Mouse (Mus musculus): ENCODE measurements around the gene Map3k14.
"Not testable (repeated sequence)": the region's sequence is repeated elsewhere in the genome, so short reads cannot be mapped to it uniquely, and the experiment has no call there.

Gene Map3k14

DNA sequence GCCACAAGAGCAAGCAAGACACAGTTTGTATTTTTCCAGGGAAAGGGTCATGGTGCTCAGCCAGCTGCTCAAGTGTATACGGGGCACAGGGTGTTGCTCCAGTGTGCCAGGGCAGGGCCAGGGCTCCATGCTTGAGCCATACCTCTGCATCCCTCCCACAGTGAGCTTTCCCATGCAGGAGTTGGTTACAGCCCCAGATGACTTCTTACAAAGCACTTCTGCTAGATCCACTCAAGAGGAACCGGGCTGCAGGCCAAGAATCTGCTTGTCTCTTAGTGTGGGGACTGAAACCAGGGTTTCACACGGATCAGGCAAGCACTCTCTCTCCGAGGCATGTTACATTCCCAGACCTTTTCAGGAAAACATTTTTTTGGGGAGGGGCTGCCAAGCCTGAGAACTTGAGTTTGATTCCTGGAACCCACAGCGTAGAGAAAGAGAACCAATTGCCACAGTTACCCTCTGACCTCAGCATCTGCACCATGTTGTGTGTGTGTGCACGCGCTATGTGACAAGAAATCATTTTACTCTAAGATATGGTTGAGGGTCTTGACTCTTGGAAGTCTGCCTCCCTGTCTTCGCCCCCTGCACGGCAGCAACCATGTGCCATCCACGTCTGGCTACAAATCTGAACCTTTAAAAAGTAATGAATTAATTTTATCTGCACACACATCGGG is 19.6 kb downstream of the Map3k14 start:
- in situ Hi-C loops (cut with MboI, MseI) = no loop called here

- in situ Hi-C loops (cut with MboI, MseI) = no loop called here
Observed at GRCm38 (mm10) chr11:103246731-103247290, 20.5 kb downstream of the Map3k14 start.

DNA sequence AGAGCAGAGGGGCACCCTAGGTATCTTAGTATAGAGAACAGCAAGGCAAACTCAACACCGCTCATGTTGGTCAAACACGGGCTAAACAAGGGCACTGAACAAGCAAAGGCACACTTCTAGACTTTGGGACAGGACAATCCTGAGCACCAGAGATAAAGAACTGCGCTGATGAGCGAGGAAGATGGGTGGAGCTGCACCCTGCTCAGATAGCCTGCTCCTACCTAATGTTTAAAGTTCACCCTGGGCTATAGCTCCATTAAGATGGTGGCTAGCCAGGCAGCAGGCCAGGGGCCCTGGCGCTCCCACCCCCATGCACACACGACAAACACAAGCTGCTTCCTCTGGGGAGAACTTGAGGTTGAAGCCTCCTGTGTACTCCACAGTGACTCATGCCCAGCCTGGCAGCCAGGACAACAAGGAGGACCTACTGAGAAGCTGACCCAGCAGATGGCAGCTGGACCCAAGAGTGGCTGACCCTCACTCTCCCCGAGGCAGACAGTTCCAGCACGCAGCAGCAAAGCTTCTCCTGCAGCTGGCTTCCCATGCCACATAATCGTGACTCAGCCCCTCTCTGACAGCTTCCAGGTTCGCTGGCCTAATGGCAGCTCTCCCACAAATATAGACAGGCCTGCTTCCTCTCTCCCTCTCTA is 21.1 kb downstream of the Map3k14 start:
- in situ Hi-C loops (cut with MboI, MseI) = no loop called here

DNA sequence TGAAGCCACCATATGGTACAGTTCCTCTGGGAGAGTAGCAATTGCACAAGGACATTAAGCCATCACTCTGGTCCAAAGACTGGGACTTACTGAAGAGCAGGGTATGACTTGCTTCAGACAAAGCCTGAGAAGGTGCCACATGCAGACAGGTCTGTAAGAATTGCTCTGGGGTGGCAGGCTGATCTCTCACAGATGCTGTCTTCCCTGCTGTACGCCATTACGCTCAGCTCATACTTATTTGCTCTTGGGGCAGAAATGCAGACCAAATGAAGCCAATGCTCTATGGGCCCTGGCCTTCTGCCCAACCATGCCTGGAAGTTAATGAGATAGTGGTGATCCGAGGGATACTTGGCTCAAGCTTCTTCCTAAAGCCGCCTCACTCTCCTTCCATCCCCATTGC is 22.4 kb downstream of the Map3k14 start:
- in situ Hi-C loops (cut with MboI, MseI) = no loop called here

DNA sequence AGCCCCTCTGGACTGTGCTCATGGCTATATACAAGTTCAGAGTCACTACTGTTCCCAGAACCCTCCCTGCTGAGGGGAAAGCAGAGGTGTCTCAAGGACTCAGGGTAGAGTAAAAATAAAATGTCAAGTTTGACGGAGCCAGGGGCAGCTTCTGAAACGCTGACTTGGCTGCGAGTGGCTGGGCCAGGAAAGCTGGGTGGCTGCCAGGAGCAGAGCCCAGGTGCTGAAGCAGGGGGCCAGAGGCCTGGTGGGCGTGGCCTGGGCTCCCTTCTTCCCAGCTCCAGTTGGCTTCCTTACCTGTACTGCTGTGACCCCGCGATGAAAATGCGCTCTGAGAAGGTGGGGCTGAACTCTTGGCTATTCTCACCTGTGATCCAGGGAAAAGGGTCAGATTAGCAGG is 26.5 kb downstream of the Map3k14 start:
- in situ Hi-C loops (cut with MboI, MseI) = no loop called here

DNA sequence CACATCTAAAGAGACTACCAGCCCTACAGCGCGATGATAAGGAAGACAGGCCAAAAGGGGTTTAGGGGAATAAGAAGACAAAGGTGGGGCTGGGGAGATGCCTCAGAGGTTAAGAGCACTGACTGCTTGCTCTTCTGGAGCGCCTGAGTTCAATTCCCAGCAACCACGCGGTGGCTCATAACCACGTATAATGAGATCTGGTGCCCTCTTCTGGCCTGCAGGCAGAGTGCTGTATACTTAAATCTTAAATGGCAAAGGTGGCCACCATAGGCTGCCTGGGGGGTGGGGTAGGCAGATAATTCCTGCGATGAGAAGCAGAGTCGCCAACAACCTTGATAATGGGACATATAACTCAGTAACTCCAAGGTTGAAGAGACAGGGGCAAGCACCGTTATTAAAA is 29.5 kb downstream of the Map3k14 start:
- in situ Hi-C loops (cut with MboI, MseI) = loop anchor here (5.0 kb wide), 1 partner anchor 90 kb away; no protein-coding TSS in a partner anchor

DNA sequence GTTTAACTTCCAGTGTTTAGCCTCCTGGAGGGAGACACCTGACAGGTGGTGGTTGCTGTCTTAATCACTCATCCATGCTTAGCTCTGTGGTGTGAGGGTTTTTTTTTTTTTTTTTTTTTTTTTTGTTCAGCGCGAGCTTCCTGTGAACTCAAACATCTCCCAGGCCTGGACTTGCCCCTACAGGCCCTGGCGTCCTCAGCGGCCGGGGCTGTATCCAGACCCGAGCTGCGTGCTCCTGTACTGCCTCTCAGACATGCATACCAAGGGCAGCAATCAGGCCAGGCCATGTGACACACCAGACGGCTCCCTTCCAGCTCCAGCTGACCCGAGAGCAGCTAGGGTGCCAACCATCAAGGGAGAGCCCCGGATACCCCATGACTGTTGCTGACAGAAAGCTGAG is 30.4 kb downstream of the Map3k14 start:
- in situ Hi-C loops (cut with MboI, MseI) = loop anchor here (5.0 kb wide), 1 partner anchor 90 kb away; no protein-coding TSS in a partner anchor

DNA sequence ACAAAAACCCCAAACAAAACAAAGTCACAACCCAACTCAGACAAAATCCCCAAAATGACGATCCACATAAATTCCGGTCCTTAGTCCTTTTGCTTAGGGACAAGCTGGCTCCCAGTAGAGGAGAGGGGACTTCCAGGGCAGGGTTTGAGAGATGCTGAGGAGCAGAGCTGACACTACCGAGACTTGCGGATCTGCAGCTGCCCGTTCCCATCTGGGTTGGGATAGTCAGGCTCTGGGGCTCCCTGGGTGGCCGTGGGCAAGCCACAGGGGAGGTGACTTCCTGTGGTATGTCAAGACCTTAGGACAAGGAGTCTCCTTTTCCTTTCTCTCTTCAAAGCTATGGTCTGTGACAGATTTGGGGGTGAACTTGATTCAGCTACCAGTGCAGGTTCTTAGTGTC is 30.8 kb downstream of the Map3k14 start:
- in situ Hi-C loops (cut with MboI, MseI) = loop anchor here (5.0 kb wide), 1 partner anchor 91 kb away; no protein-coding TSS in a partner anchor

DNA sequence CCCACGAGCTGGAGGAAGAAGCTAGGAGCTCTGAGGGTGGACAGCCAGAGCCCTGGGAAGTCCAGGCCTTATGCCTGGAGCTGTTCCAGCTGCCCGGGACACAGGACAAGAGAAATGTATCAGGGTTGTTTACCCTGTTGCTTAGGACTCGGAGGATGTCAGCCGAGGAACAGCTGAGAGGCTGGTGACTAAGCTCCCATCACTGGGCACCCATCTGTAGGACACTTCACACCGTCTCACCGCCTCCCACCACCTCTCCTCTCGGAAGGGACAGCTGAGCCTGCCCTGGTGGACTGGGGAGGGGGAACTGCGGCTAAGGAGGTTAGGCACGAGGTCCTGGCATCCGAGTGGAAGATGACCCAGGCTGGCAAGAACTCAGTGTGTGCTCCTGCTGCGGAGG is 31.6 kb downstream of the Map3k14 start:
- in situ Hi-C loops (cut with MboI, MseI) = loop anchor here (5.0 kb wide), 1 partner anchor 92 kb away; no protein-coding TSS in a partner anchor

GRCm38 (mm10) chr11:103234447-103234846 is 32.8 kb downstream of the Map3k14 start:
- in situ Hi-C loops (cut with MboI, MseI) = no loop called here

DNA sequence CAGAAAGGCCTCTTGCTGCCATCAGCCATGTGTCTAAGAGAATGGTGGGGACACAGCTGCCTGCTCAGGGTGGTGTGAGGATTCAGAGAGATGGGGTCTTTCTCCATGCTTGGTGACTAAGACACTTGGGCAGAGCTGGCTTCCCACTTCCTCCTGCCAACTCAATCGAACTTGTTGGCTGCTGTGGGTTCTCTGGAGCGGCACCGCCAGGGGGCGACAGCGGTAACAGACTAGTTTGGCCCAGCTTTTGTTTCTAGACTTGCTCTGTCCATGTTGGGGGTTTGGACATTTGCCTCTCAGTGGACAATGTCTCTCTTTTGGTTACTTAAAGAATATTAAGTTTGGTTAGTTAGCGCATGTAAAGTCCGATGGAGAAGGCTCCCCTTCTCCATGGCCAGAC is 34.3 kb downstream of the Map3k14 start:
- in situ Hi-C loops (cut with MboI, MseI) = no loop called here

DNA sequence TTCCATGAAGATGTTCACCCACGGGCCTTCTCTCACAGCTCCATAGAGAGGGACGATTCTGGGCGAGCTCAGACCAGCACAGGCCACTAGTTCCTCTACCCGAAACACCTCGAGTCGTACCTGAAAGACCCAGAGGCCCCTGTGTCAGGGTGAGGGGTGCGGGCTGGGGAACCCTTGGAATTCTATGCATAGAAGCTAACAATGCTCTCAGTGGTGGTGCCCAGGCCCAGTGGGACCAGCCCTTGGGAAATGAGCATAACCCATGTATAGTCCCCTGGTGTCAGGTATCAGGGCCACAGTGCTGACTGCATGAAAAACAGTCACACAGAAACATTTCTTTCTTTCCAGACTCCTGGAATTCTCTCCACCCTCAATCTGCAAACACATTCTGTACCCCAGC is 35.9 kb downstream of the Map3k14 start:
- in situ Hi-C loops (cut with MboI, MseI) = no loop called here

- in situ Hi-C loops (cut with MboI, MseI) = no loop called here
Observed at GRCm38 (mm10) chr11:103230626-103231025, 36.6 kb downstream of the Map3k14 start.

- in situ Hi-C loops (cut with MboI, MseI) = no loop called here
Observed at GRCm38 (mm10) chr11:103229608-103230007, 37.7 kb downstream of the Map3k14 start.

DNA sequence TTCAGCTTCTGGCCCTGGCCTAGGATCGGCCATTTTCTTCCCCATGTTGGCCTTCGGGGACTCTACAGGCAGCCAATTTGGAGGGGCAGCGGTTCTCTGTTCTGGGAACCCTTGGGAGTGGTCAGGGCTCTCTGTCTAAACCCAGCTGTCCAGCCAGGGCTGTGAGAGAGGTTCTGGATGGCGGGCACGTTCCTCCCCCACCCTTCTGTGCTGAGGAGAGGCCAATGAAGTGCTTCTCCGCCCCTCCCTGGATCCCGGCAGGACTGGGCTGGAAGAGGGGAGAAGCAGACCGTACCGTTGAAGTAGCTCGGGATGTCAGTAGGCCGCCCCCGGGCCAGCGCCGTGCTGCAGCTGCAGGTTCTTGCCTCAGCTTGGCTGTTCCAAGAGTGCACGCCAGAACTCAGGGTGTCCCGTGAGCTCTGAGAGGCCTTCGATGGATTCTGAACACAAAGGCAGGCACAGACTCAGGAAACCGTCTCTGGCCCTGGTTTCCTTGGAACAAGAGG is 43.3 kb downstream of the Map3k14 start:
- in situ Hi-C loops (cut with MboI, MseI) = no loop called here

DNA sequence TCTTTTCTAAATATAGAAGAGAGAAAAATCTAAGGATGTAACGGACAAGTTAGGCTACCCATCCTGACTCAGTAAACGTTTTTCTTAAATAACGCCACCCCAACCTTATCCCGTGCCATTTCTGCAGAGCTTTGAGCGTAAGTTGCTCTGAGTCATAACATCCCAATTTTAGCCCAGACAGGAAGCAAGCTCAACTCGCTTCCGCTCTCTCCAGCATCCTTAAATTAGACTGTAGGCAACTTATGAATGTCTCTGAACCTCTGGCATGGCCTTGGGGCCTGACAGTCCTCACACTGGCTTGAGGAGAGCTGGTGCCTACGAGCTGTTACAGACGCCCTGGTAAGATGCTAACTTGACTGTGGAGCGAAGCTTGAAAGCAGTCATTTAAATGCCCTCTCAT is 43.8 kb downstream of the Map3k14 start:
- in situ Hi-C loops (cut with MboI, MseI) = no loop called here

- in situ Hi-C loops (cut with MboI, MseI) = not testable (repeated sequence)
Observed at GRCm38 (mm10) chr11:103222718-103223117, 44.6 kb downstream of the Map3k14 start.

- in situ Hi-C loops (cut with MboI, MseI) = no loop called here
Observed at GRCm38 (mm10) chr11:103221437-103221836, 45.8 kb downstream of the Map3k14 start.

DNA sequence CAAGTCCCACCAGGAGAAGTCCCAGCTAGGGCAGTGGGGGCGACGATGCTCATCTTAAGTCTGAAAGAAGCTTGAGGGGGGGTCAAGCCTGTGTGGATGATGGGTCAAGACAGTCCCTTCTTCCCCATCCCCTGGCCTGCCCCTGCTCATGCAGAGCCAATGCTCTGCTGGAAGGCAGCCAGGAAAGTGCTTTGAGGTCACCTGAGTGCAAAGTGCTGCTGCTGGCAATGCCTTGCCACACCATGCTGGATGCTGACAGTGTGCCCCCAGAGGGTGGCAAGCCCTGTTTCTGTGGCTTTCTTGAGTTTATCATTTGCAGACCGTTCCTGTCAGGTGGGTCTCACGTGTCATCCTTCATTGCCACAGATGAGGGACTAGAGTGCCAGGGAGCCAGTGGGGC is 47.3 kb downstream of the Map3k14 start:
- in situ Hi-C loops (cut with MboI, MseI) = no loop called here

- in situ Hi-C loops (cut with MboI, MseI) = no loop called here
Observed at GRCm38 (mm10) chr11:103219259-103219658, 48.0 kb downstream of the Map3k14 start.

- in situ Hi-C loops (cut with MboI, MseI) = no loop called here
Observed at GRCm38 (mm10) chr11:103218517-103218901, 48.8 kb downstream of the Map3k14 start.

- in situ Hi-C loops (cut with MboI, MseI) = no loop called here
Observed at GRCm38 (mm10) chr11:103217790-103218516, 49.3 kb downstream of the Map3k14 start, which contains the start of gene Spata32. Gene Spata32 (minus strand): TSS chr11:103218432.

All from T-helper 2 cell (primary cell).